Mouse (Mus musculus): ENCODE results near the gene B230104I21Rik.

GRCm38 (mm10) chr4:154336650-154337049 lies 723 bp downstream of the B230104I21Rik start:
- no peak for TF ChIP-seq CTCF (IDR thresholded peaks at IDR 0.05; ENCODE audit: low read depth, low read length)
- no peak for TF ChIP-seq POLR2A (IDR thresholded peaks at IDR 0.05; ENCODE audit: insufficient read depth, low read length)
- no peak for TF ChIP-seq EP300 (IDR thresholded peaks at IDR 0.05; ENCODE audit: insufficient read depth, low read depth, low read length)
